Comparison of ENCODE assay signal across 12 mouse cellular contexts in genomic region chrX:36393279-36393678, GRCm38 (mm10). TPM values are rescaled to one million over a fixed set of nuclear protein-coding genes. Genes with fewer than 3 reads are reported as not detected.
DNase-seq lines count a peak whose midpoint lies in the region; ATAC-seq and TF ChIP-seq lines count a peak whose summit lies in the region.
"Had no signal": no experiment of that assay in that cellular context is flagged by ENCODE, and none has a peak within 500 bp of the region (broad histone marks: within the 10 kb centered on the region; RNA-seq: fewer than 3 reads in every experiment).

No protein-coding gene starts in this region.

- no peaks in the 10 kb centered on the region for H3K4me1 ChIP-seq in intestine, postnatal 0 days (replicated peaks; ENCODE audit: control insufficient read depth, insufficient read depth, low read length)
- H3K4me1 ChIP-seq in intestine, embryonic 15.5 days (replicated peaks): no peaks in the 10 kb centered on the region
- H3K4me1 ChIP-seq in embryonic facial prominence, embryonic 14.5 days (ENCODE audit: control insufficient read depth, insufficient read depth, low read length): no peaks in the 10 kb centered on the region
- H3K4me1 ChIP-seq: embryonic facial prominence, embryonic 13.5 days; heart, embryonic 13.5 days; midbrain, embryonic 12.5 days had no signal

- no peak overlapping the region for H3K9ac ChIP-seq in intestine, postnatal 0 days (ENCODE audit: low read depth, low read length)
- no peak overlapping the region for H3K9ac ChIP-seq in intestine, embryonic 15.5 days
- no peak overlapping the region for H3K9ac ChIP-seq in embryonic facial prominence, embryonic 14.5 days (ENCODE audit: low read depth, low read length)
- H3K9ac ChIP-seq: embryonic facial prominence, embryonic 13.5 days; heart, embryonic 13.5 days; midbrain, embryonic 12.5 days had no signal

- DNase-seq in thymus, postnatal 0 days (ENCODE audit: low spot score): peak; percentile 12
- DNase-seq in thymus, postnatal 4 days: no peak
- DNase-seq in embryonic facial prominence, embryonic 14.5 days (ENCODE audit: low spot score): peak; percentile 54
- DNase-seq in adrenal gland, postnatal 14 days: no peak
- no peak for DNase-seq in spleen, postnatal 4 days (ENCODE audit: low spot score in 2 of 2)
- DNase-seq in spleen, postnatal 36 days (ENCODE audit: low spot score in 2 of 2): no peak

- no peaks in the 10 kb centered on the region for H3K36me3 ChIP-seq in intestine, postnatal 0 days (ENCODE audit: control insufficient read depth, insufficient read depth)
- H3K36me3 ChIP-seq in intestine, embryonic 15.5 days: no peaks in the 10 kb centered on the region
- H3K36me3 ChIP-seq in embryonic facial prominence, embryonic 14.5 days (ENCODE audit: control insufficient read depth, insufficient read depth, low read length): no peaks in the 10 kb centered on the region
- H3K36me3 ChIP-seq: embryonic facial prominence, embryonic 13.5 days; heart, embryonic 13.5 days; midbrain, embryonic 12.5 days had no signal

- H3K27me3 ChIP-seq in intestine, postnatal 0 days (replicated peaks; ENCODE audit: control insufficient read depth, insufficient read depth, low read length): no peaks in the 10 kb centered on the region
- H3K27me3 ChIP-seq in intestine, embryonic 15.5 days (replicated peaks): no peaks in the 10 kb centered on the region
- no peaks in the 10 kb centered on the region for H3K27me3 ChIP-seq in embryonic facial prominence, embryonic 14.5 days (replicated peaks; ENCODE audit: control insufficient read depth, insufficient read depth, low read length)
- H3K27me3 ChIP-seq: embryonic facial prominence, embryonic 13.5 days; heart, embryonic 13.5 days; midbrain, embryonic 12.5 days had no signal

- TF ChIP-seq CTCF in intestine, postnatal 0 days (IDR thresholded peaks at IDR 0.05; ENCODE audit: low read depth): peak; percentile 68

- no peak overlapping the region for H3K27ac ChIP-seq in intestine, postnatal 0 days (ENCODE audit: low read depth, low read length)
- H3K27ac ChIP-seq in intestine, embryonic 15.5 days: no peak overlapping the region
- H3K27ac ChIP-seq in embryonic facial prominence, embryonic 14.5 days (replicated peaks; ENCODE audit: low read depth, low read length): no peak overlapping the region
- H3K27ac ChIP-seq: embryonic facial prominence, embryonic 13.5 days; heart, embryonic 13.5 days; midbrain, embryonic 12.5 days had no signal

- no peaks in the 10 kb centered on the region for H3K9me3 ChIP-seq in intestine, postnatal 0 days (ENCODE audit: control insufficient read depth)
- H3K9me3 ChIP-seq in intestine, embryonic 15.5 days: no peaks in the 10 kb centered on the region
- H3K9me3 ChIP-seq in embryonic facial prominence, embryonic 14.5 days (ENCODE audit: control insufficient read depth, low read length): no peaks in the 10 kb centered on the region
- H3K9me3 ChIP-seq: embryonic facial prominence, embryonic 13.5 days; heart, embryonic 13.5 days; midbrain, embryonic 12.5 days had no signal

- H3K4me2 ChIP-seq in intestine, postnatal 0 days (replicated peaks; ENCODE audit: low read depth): no peak overlapping the region
- H3K4me2 ChIP-seq in intestine, embryonic 15.5 days (replicated peaks): no peak overlapping the region
- no peak overlapping the region for H3K4me2 ChIP-seq in embryonic facial prominence, embryonic 14.5 days (ENCODE audit: low read depth, low read length)
- H3K4me2 ChIP-seq: embryonic facial prominence, embryonic 13.5 days; heart, embryonic 13.5 days; midbrain, embryonic 12.5 days had no signal

- no peak for ATAC-seq in intestine, postnatal 0 days
- ATAC-seq in intestine, embryonic 15.5 days: no peak
- ATAC-seq in embryonic facial prominence, embryonic 14.5 days (ENCODE audit: low read depth): no peak

- WGBS in intestine, postnatal 0 days: 47% methylated on average over 6 of the region's 6 CpGs
- 46% methylated on average over 6 of the region's 6 CpGs for WGBS in intestine, embryonic 15.5 days
- WGBS in embryonic facial prominence, embryonic 14.5 days: 51% methylated on average over 6 of the region's 6 CpGs

- H3K4me3 ChIP-seq in intestine, postnatal 0 days (ENCODE audit: low read depth, low read length): no peak overlapping the region
- H3K4me3 ChIP-seq in intestine, embryonic 15.5 days (replicated peaks): no peak overlapping the region
- no peak overlapping the region for H3K4me3 ChIP-seq in embryonic facial prominence, embryonic 14.5 days (ENCODE audit: low read depth, low read length)
- H3K4me3 ChIP-seq: embryonic facial prominence, embryonic 13.5 days; heart, embryonic 13.5 days; midbrain, embryonic 12.5 days had no signal

RNA-seq across cellular contexts. Expression of gene Gm6268, which starts 7.8 kb away (rescaled TPM):
- polyA plus RNA-seq in intestine, postnatal 0 days (2015; fragmentation: Nextera tagmentation; extraction: Ambion mirVana): not detected in 2 replicates
- polyA plus RNA-seq in intestine, embryonic 15.5 days (2015; fragmentation: Nextera tagmentation; extraction: Ambion mirVana): not detected in 2 replicates
- not detected in 2 replicates for polyA plus RNA-seq in thymus, postnatal 0 days (2015; fragmentation: Nextera tagmentation; extraction: Ambion mirVana)
- polyA plus RNA-seq in embryonic facial prominence, embryonic 14.5 days (2014; fragmentation: Nextera tagmentation; extraction: Ambion mirVana): not detected in 2 replicates
- total RNA-seq in adrenal gland, postnatal 14 days (2021): not detected in 2 replicates
- polyA plus RNA-seq: embryonic facial prominence, embryonic 13.5 days; heart, embryonic 13.5 days; midbrain, embryonic 12.5 days; small intestine, adult 2 months had no signal

Comparison
In these comparisons a context has a peak if more than half of its experiments do, and no peak if none do; other contexts are left out.
1. DNase-seq: peak in thymus, postnatal 0 days (single experiment) and embryonic facial prominence, embryonic 14.5 days (single experiment); none in thymus, postnatal 4 days (single experiment), adrenal gland, postnatal 14 days (single experiment), spleen, postnatal 4 days (0 of 2) and spleen, postnatal 36 days (0 of 2).